Mouse (Mus musculus) small intestine, adult 2 months (tissue): ENCODE data around the gene G0s2. TPM values are rescaled to one million over a fixed set of nuclear protein-coding genes. Genes with fewer than 3 reads are reported as not detected.
A peak's percentile ranks its signal among the peaks of the same experiment; 100 is the strongest.

Experiments used
- H3K27ac ChIP-seq: fragments of 200-500 bp; 2 replicates; pipeline ENCODE4 v1.5.1; 2012; ENCODE audit warnings: low read depth, low read length, control low read depth, inconsistent platforms; ENCODE audit not compliant: insufficient read depth
- H3K27me3 ChIP-seq: fragments of 200-500 bp; 2 replicates; pipeline ENCODE4 v1.6.1; 2012; ENCODE audit warnings: mild to moderate bottlenecking, moderate library complexity, low read length, inconsistent platforms; ENCODE audit not compliant: control insufficient read depth, insufficient read depth
- H3K36me3 ChIP-seq: fragments of 200-500 bp; 2 replicates; pipeline ENCODE4 v1.6.1; 2012; ENCODE audit warnings: mild to moderate bottlenecking, low read length, control low read depth, inconsistent platforms; ENCODE audit not compliant: control insufficient read depth, insufficient read depth
- H3K4me1 ChIP-seq: fragments of 200-500 bp; 2 replicates; pipeline ENCODE4 v1.6.1; 2012; ENCODE audit warnings: low read length, inconsistent platforms, mixed read lengths; ENCODE audit not compliant: control insufficient read depth, insufficient read depth, insufficient read length
- H3K4me3 ChIP-seq: fragments of 200-500 bp; 2 replicates; pipeline ENCODE4 v1.5.1; 2012; ENCODE audit warnings: low read depth, mild to moderate bottlenecking, control low read depth, inconsistent platforms, low read length, moderate library complexity
- CTCF ChIP-seq: fragments of 200-500 bp; IDR thresholded peaks from 2 replicates; pipeline ENCODE4 v1.5.1; 2012; ENCODE audit warnings: low read depth, mild to moderate bottlenecking, control low read depth, inconsistent platforms, low read length, moderate library complexity, mixed read lengths; ENCODE audit not compliant: insufficient replicate concordance, insufficient read length; ENCODE audit errors: extremely low read depth
- POLR2A ChIP-seq: fragments of 200-500 bp; IDR thresholded peaks from 2 replicates; pipeline ENCODE4 v1.6.1; 2012; ENCODE audit warnings: low read depth, mild to moderate bottlenecking, control low read depth, inconsistent platforms, low read length, moderate library complexity
- WGBS: fragments of 180-500 bp; shearing (Covaris S2); methylation state at CpG from one replicate; pipeline ENCODE4 v1.1.7; 2018; 5-methylcytosine and 5-hydroxymethylcytosine counted together
- polyA plus RNA-seq: library from polyadenylated mRNA; depleted of rRNA; stranded (reverse); fragments of >200 nt; gene quantifications from 2 replicates; pipeline ENCODE4 v1.2.3, GENCODE M21; 2012; rRNA removed

The G0s2 gene
- 14.2 and 22.5 TPM in 2 replicates for polyA plus RNA-seq

DNA sequence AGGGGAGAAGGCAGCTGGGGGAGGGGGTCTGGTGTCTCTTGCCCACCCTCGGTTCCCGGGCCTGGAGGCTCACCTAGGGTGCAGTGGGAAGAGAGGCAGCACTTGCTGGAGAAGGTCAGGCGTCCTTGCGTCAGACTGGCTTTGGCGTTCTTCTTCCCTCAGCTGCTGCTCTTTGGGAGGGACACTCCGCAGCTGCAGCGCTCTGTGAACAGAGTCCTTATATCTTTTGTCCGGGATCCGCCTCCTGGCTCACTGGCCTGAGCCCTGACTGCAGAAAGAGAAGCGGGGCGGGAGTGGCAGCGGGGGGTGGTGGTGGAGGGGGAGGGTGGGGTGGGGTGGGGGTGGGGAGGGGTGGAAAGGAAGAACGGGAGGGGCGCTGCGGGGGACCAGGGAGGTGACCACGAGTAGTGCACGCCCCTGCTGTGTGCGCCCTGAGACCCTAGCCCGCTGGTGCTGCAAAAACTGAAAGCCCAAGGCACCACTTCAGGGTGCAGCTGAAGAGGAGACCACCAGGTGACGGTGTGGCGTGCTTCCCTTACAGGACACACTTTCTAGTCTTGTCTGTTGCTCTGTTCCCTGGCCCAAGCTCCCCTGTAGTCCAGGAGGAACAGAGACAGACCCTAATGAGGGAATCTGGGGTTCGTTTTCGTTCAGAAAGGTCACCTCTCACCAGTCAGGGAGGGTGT lies at the start of gene G0s2:
G0s2 (minus strand) TSS at position 302 of the 686 bp plus-strand sequence.
- H3K27me3 ChIP-seq, result no peaks in the 10 kb centered on the region
- peak; percentile 29; the same call in 1 of the 2 replicates for TF ChIP-seq CTCF
- TF ChIP-seq POLR2A, result peak; percentile 64; the same call in 1 of the 2 replicates
- H3K4me1 ChIP-seq, result peaks cover 9% of the 10 kb centered on the region; the same call in 1 of the 2 replicates
- H3K36me3 ChIP-seq, result no peaks in the 10 kb centered on the region
- 5% methylated on average over 22 of the region's 23 CpGs for WGBS
- peak within 1 kb of the TSS; percentile 65 for H3K27ac ChIP-seq
- peak within 1 kb of the TSS; percentile 59 for H3K4me3 ChIP-seq

GRCm38 (mm10) chr1:193320398-193320797 lies 47.4 kb upstream of the G0s2 start:
- no peak overlapping the region for H3K27ac ChIP-seq
- no peaks in the 10 kb centered on the region for H3K36me3 ChIP-seq
- no peaks in the 10 kb centered on the region for H3K4me1 ChIP-seq
- H3K4me3 ChIP-seq, result no peak overlapping the region
- WGBS, result 88% methylated on average over 8 of the region's 8 CpGs
- no peak for TF ChIP-seq POLR2A
- no peak for TF ChIP-seq CTCF
- H3K27me3 ChIP-seq, result no peaks in the 10 kb centered on the region

DNA sequence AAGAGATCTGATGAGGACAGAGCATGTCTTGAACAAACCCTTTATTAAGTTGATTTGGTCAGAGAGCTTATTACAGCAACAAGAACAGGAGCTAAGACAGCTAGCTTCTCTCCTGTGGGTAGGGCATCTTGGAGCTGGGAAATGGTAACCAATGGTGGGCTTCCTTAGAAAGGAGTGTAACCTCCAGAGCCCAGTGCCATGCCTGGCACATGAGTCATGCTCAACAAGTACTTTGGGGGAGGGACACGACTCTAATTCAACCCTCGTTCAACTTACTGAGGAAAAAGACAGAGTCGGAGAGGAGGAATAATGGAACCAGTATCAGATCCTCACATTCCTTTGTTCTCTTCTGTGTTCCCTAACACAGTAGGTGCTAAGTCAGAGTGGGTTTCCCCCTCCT lies 46.7 kb upstream of the G0s2 start:
- Histone ChIP-seq H3K27ac (no peak overlapping the region), H3K27me3 (no peaks in the 10 kb centered on the region), H3K4me3 (no peak overlapping the region), H3K4me1 (no peaks in the 10 kb centered on the region), H3K36me3 (no peaks in the 10 kb centered on the region)
- TF ChIP-seq CTCF (no peak), POLR2A (no peak)
- WGBS, result 74% methylated on average over 3 of the region's 3 CpGs

- H3K4me1 ChIP-seq, result no peaks in the 10 kb centered on the region
- TF ChIP-seq POLR2A (no peak), CTCF (no peak)
- no peak overlapping the region for H3K4me3 ChIP-seq
- H3K36me3 ChIP-seq, result no peaks in the 10 kb centered on the region
- H3K27me3 ChIP-seq, result no peaks in the 10 kb centered on the region
- 71% methylated on average over 6 of the region's 6 CpGs for WGBS
- H3K27ac ChIP-seq, result peak overlapping the region; percentile 54
These were observed 44.1 kb upstream of the G0s2 start for GRCm38 (mm10) chr1:193317159-193317559.

GRCm38 (mm10) chr1:193316358-193316750 lies 43.3 kb upstream of the G0s2 start:
- no peak for TF ChIP-seq POLR2A
- TF ChIP-seq CTCF, result no peak
- no peak overlapping the region for H3K4me3 ChIP-seq
- peaks cover 3% of the 10 kb centered on the region; the same call in 1 of the 2 replicates for H3K4me1 ChIP-seq
- H3K27ac ChIP-seq, result peak overlapping the region; percentile 69
- 85% methylated on average over 9 of the region's 9 CpGs for WGBS
- no peaks in the 10 kb centered on the region for H3K36me3 ChIP-seq
- no peaks in the 10 kb centered on the region for H3K27me3 ChIP-seq

- H3K27ac ChIP-seq, result peak overlapping the region; percentile 69
- H3K36me3 ChIP-seq, result no peaks in the 10 kb centered on the region
- H3K4me3 ChIP-seq, result no peak overlapping the region
- H3K4me1 ChIP-seq, result peaks cover 3% of the 10 kb centered on the region; the same call in 1 of the 2 replicates
- TF ChIP-seq POLR2A, result no peak
- TF ChIP-seq CTCF, result no peak
- 45% methylated on average over 5 of the region's 5 CpGs for WGBS
- no peaks in the 10 kb centered on the region for H3K27me3 ChIP-seq
These were observed 42.8 kb upstream of the G0s2 start for GRCm38 (mm10) chr1:193315705-193316357.

- no peak overlapping the region for H3K4me3 ChIP-seq
- WGBS, result 95% methylated on average over 1 of the region's 1 CpGs
- no peak overlapping the region for H3K27ac ChIP-seq
- no peak for TF ChIP-seq CTCF
- no peaks in the 10 kb centered on the region for H3K36me3 ChIP-seq
- H3K27me3 ChIP-seq, result no peaks in the 10 kb centered on the region
- H3K4me1 ChIP-seq, result peaks cover 3% of the 10 kb centered on the region; the same call in 1 of the 2 replicates
These were observed 38.6 kb upstream of the G0s2 start for GRCm38 (mm10) chr1:193311596-193311995.
